Mouse (Mus musculus) limb, embryonic 11.5 days (tissue): Measurements from ENCODE around the gene Ehbp1. TPM values are rescaled to one million over a fixed set of nuclear protein-coding genes. Genes with fewer than 3 reads are reported as not detected.

ENCODE experiments used
- ATAC-seq: fragments of 200-750 bp; cut with Nextera tagmentation; 2 replicates; pipeline ENCODE4 v1.8.0; 2017; ENCODE audit warnings: low read depth; ENCODE audit not compliant: insufficient number of reproducible peaks, low FRiP score, low TSS enrichment
- DNase-seq: peaks from one replicate; pipeline ENCODE4 v3.0.0-alpha.2; 2015; ENCODE audit warnings: low spot score
- H3K27ac ChIP-seq: fragments of 300-500 bp; sonication (generic); replicated peaks from 2 replicates; pipeline ENCODE4 v1.5.1; 2014; ENCODE audit warnings: low read depth, mild to moderate bottlenecking, low read length
- H3K27me3 ChIP-seq: fragments of 300-500 bp; sonication (generic); 2 replicates; pipeline ENCODE4 v1.6.1; 2014; ENCODE audit warnings: mild to moderate bottlenecking, low read length, mixed read lengths; ENCODE audit not compliant: control insufficient read depth, insufficient read depth
- H3K36me3 ChIP-seq: fragments of 300-500 bp; sonication (generic); 2 replicates; pipeline ENCODE4 v1.6.1; 2014; ENCODE audit warnings: mild to moderate bottlenecking, low read length, moderate library complexity, mixed read lengths; ENCODE audit not compliant: control insufficient read depth, insufficient read depth
- H3K4me1 ChIP-seq: fragments of 300-500 bp; sonication (generic); 2 replicates; pipeline ENCODE4 v1.6.1; 2014; ENCODE audit warnings: low read length, mixed read lengths; ENCODE audit not compliant: control insufficient read depth, insufficient read depth
- H3K4me2 ChIP-seq: fragments of 300-500 bp; sonication (generic); 2 replicates; pipeline ENCODE4 v1.6.1; 2014; ENCODE audit warnings: low read depth, mild to moderate bottlenecking, moderate library complexity; ENCODE audit not compliant: severe bottlenecking
- H3K4me3 ChIP-seq: fragments of 300-500 bp; sonication (generic); 2 replicates; pipeline ENCODE4 v1.5.1; 2014; ENCODE audit warnings: low read depth, low read length
- H3K9ac ChIP-seq: fragments of 300-500 bp; sonication (generic); 2 replicates; pipeline ENCODE4 v1.6.1; 2014; ENCODE audit warnings: mild to moderate bottlenecking, low read length
- H3K9me3 ChIP-seq: fragments of 300-500 bp; sonication (generic); 2 replicates; pipeline ENCODE4 v1.6.1; 2016; ENCODE audit warnings: low read length; ENCODE audit not compliant: control insufficient read depth
- WGBS: fragments of 180-500 bp; shearing (Covaris S2); extraction: QIAGEN DNeasy Blood & Tissue Kit; methylation state at CpG from one replicate; pipeline ENCODE4 v1.1.7; 2014; 5-methylcytosine and 5-hydroxymethylcytosine counted together
- polyA plus RNA-seq: library from polyadenylated mRNA; unstranded; fragments of >200 nt; fragmentation: Nextera tagmentation; extraction: Ambion mirVana; gene quantifications from 2 replicates; pipeline ENCODE4 v1.2.1, GENCODE M21; 2014

The Ehbp1 gene
- polyA plus RNA-seq, 1 experiment from 2014 or later = 8.4 TPM

DNA sequence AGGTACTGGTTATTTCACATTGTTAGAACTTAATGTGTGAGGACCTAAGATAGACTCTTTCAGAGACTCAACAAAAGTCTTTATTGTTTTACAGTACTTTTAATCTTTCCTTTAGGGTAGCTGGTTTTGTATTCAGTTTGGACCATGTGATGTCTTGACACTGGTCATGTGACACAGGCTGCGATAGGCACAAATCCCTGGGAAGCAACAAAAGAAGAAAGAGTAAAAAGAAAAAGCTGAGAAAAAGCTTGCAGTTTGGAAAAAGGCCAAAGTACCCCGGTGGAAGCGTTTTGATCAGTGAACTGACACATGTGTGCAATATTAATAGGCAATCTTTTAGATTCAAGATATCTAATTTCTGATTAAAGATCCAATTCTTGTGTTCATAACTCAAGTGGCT is 325.8 kb downstream of the Ehbp1 start:
- Histone ChIP-seq H3K4me3 (no peak overlapping the region), H3K9ac (no peak overlapping the region), H3K27ac (no peak overlapping the region), H3K4me1 (no peaks in the 10 kb centered on the region), H3K4me2 (no peak overlapping the region), H3K9me3 (no peaks in the 10 kb centered on the region), H3K36me3 (no peaks in the 10 kb centered on the region), H3K27me3 (no peaks in the 10 kb centered on the region)
- 87% methylated on average over 3 of the region's 3 CpGs for WGBS
- ATAC-seq (no peak), DNase-seq (no peak)

GRCm38 (mm10) chr11:22008817-22009216 is 333.3 kb downstream of the Ehbp1 start:
- H3K4me3 ChIP-seq = no peak overlapping the region
- WGBS = 14% methylated on average over 2 of the region's 2 CpGs
- peaks cover 3% of the 10 kb centered on the region for H3K4me1 ChIP-seq
- no peak for DNase-seq
- ATAC-seq = no peak
- H3K4me2 ChIP-seq = no peak overlapping the region
- H3K27ac ChIP-seq = no peak overlapping the region
- H3K27me3 ChIP-seq = peaks cover 43% of the 10 kb centered on the region
- H3K9me3 ChIP-seq = no peaks in the 10 kb centered on the region
- H3K9ac ChIP-seq = no peak overlapping the region
- no peaks in the 10 kb centered on the region for H3K36me3 ChIP-seq

DNA sequence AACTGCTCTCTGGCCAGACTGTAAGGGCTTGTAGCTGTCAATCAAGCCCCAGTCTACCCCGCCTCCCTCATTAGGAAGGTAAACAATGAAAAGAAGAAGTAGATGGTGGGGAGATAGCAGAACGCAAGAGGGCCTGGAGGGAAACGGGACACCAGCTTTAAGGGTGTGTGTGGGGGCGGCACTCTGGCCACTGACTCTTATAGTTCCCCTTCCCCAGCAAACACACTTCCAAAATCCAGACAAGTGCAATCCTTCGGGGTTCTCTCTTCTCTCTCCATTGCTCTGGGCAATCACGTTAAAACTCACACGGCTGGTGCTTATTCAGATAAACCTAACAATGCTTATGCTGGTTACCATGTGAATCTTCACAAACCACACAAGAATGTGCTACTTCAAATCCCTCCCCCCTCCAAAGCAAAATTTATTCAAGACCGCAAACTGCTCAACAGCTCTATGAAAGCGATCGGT is 333.9 kb downstream of the Ehbp1 start:
- no peaks in the 10 kb centered on the region for H3K36me3 ChIP-seq
- no peak overlapping the region for H3K4me3 ChIP-seq
- WGBS = under 1% methylated on average over 10 of the region's 10 CpGs
- H3K27me3 ChIP-seq = peaks cover 50% of the 10 kb centered on the region
- no peak for ATAC-seq
- peak; percentile 33 for DNase-seq
- H3K4me1 ChIP-seq = peaks cover 3% of the 10 kb centered on the region
- H3K9me3 ChIP-seq = no peaks in the 10 kb centered on the region
- H3K4me2 ChIP-seq = no peak overlapping the region
- no peak overlapping the region for H3K27ac ChIP-seq
- no peak overlapping the region for H3K9ac ChIP-seq

DNA sequence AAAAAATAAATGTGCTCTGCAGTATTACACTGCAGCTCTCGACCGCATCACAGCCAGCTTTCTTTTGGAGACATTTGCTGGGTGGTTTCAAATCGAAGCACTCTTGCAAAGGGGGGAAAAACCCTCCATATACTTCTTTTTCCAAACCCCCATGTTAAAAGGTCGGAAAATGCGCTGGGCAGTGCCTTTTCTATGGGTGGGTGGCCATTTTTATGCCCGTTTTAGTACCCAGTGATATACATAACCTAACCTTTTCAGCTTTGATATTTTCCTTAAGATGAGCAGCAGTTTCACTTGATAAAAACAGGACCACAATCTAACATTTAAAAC is 334.3 kb downstream of the Ehbp1 start:
- Histone ChIP-seq H3K36me3 (no peaks in the 10 kb centered on the region), H3K27me3 (peaks cover 54% of the 10 kb centered on the region), H3K27ac (no peak overlapping the region), H3K9ac (no peak overlapping the region), H3K9me3 (no peaks in the 10 kb centered on the region), H3K4me3 (no peak overlapping the region), H3K4me2 (no peak overlapping the region), H3K4me1 (peaks cover 3% of the 10 kb centered on the region)
- ATAC-seq (no peak), DNase-seq (no peak)
- under 1% methylated on average over 6 of the region's 6 CpGs for WGBS

GRCm38 (mm10) chr11:22007088-22007780 is 334.9 kb downstream of the Ehbp1 start:
- H3K4me1 ChIP-seq = peaks cover 3% of the 10 kb centered on the region
- no peaks in the 10 kb centered on the region for H3K36me3 ChIP-seq
- no peak overlapping the region for H3K9ac ChIP-seq
- under 1% methylated on average over 20 of the region's 20 CpGs for WGBS
- ATAC-seq (peak; percentile 37; the same call in 1 of the 2 replicates), DNase-seq (peak; percentile 60)
- no peak overlapping the region for H3K4me3 ChIP-seq
- peaks cover 55% of the 10 kb centered on the region for H3K27me3 ChIP-seq
- H3K27ac ChIP-seq = no peak overlapping the region
- H3K4me2 ChIP-seq = 0 out of 2 replicates have a peak overlapping the region, but pooled peaks have one; percentile 18
- H3K9me3 ChIP-seq = no peaks in the 10 kb centered on the region

DNA sequence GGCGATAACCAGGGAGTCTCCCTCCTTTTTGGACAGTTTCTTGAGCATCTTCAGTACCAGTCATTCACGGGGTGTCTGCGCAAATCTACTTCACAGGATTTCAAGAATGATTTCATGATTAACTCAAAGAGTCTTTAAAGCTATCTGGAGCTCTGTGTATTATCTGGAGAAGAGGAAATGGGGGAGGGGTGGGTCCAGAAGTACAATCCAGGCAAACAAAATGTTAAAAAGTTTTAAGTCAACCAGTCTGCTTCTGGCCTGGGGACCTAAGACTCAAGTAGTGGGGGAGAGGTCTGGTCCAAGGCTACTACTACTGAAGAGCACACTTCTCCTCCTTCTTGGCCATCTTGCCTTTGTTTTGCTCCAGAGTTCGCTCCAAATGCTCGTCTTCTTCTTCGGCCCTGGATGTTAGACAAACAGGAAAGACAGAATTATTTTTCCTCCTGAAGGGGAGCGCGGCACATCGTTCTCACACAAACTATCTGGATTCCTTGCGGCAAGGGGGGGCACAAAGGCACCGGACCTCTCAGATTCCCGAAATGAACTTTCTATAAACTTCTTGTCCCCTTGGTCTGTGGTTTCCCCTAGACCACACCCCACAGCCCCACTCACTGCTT is 335.5 kb downstream of the Ehbp1 start:
- Histone ChIP-seq H3K4me2 (0 out of 2 replicates have a peak overlapping the region, but pooled peaks have one; percentile 18), H3K4me3 (no peak overlapping the region), H3K4me1 (peaks cover 3% of the 10 kb centered on the region), H3K9ac (no peak overlapping the region), H3K27me3 (peaks cover 60% of the 10 kb centered on the region), H3K27ac (no peak overlapping the region), H3K36me3 (no peaks in the 10 kb centered on the region), H3K9me3 (no peaks in the 10 kb centered on the region)
- DNase-seq (no peak), ATAC-seq (no peak)
- WGBS = 5% methylated on average over 12 of the region's 12 CpGs

GRCm38 (mm10) chr11:22005281-22005870 is 336.7 kb downstream of the Ehbp1 start:
- Histone ChIP-seq H3K27ac (no peak overlapping the region), H3K9me3 (no peaks in the 10 kb centered on the region), H3K36me3 (no peaks in the 10 kb centered on the region), H3K27me3 (peaks cover 69% of the 10 kb centered on the region), H3K4me3 (no peak overlapping the region), H3K4me2 (no peak overlapping the region), H3K9ac (no peak overlapping the region), H3K4me1 (peaks cover 9% of the 10 kb centered on the region)
- no peak for DNase-seq
- 2% methylated on average over 9 of the region's 9 CpGs for WGBS
- ATAC-seq = no peak

GRCm38 (mm10) chr11:22004331-22004841 is 337.7 kb downstream of the Ehbp1 start:
- WGBS = under 1% methylated on average over 18 of the region's 18 CpGs
- Histone ChIP-seq H3K27ac (no peak overlapping the region), H3K36me3 (no peaks in the 10 kb centered on the region), H3K4me3 (no peak overlapping the region), H3K9ac (no peak overlapping the region), H3K27me3 (peaks cover 78% of the 10 kb centered on the region), H3K4me1 (peaks cover 9% of the 10 kb centered on the region), H3K9me3 (no peaks in the 10 kb centered on the region), H3K4me2 (no peak overlapping the region)
- ATAC-seq (no peak), DNase-seq (peak; percentile 64)
